Mouse (Mus musculus) gastrocnemius, postnatal 36 days (tissue): ENCODE data around the gene Arsa. TPM values are rescaled to one million over a fixed set of nuclear protein-coding genes. Genes with fewer than 3 reads are reported as not detected.

Experiments used
- DNase-seq, 2 experiments: peaks; one replicate each; pipeline ENCODE4 v3.0.0; 2022
- intact Hi-C: fragments of 180-260 bp; cut with DNase I; formaldehyde crosslinking; loops from one replicate; pipeline ENCODE4 v1.15.1; 2025
- long read RNA-seq, 2 experiments: library from polyadenylated mRNA; stranded (forward); transcript quantifications; one replicate each; pipeline ENCODE4 v2.0.0; 2021
- total RNA-seq, 2 experiments: library from RNA; stranded (reverse); gene quantifications; 2 replicates each; pipeline ENCODE4 v1.2.3; 2021

The Arsa gene
- 1 to 10 TPM; 3.0 to 3.8 TPM for total RNA-seq
- long read RNA-seq, experiment 1, partial matches to known transcripts = 2 of 3 reads
- long read RNA-seq, experiment 1, other reads (novel, unspliced or antisense) = 1 of 3 reads
- long read RNA-seq, experiment 2 = 0 reads

DNA sequence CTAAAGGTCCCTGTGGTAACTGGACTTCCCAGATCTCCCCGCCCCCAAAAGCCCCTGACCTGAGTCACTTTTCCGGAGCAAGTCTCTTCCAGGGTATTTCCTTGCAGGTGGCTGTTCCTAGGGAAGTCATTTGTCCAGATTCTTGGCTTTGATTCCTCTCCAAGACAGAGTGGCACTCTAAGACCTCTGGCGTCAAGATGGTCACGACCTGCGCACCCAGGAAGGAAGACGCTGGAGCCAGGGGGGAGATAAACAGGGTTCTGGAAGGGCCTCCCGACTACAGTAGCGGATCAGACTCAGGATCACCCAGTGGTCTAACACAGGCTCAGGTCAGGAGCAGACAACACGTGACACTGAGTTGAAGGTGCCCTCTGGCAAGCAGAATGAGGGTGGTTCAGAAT, at the start of gene Arsa:
TSS of gene Arsa (minus strand) at position 335 of the 401 bp plus-strand sequence.
- no peak for DNase-seq
- intact Hi-C loops = no loop called here

DNA sequence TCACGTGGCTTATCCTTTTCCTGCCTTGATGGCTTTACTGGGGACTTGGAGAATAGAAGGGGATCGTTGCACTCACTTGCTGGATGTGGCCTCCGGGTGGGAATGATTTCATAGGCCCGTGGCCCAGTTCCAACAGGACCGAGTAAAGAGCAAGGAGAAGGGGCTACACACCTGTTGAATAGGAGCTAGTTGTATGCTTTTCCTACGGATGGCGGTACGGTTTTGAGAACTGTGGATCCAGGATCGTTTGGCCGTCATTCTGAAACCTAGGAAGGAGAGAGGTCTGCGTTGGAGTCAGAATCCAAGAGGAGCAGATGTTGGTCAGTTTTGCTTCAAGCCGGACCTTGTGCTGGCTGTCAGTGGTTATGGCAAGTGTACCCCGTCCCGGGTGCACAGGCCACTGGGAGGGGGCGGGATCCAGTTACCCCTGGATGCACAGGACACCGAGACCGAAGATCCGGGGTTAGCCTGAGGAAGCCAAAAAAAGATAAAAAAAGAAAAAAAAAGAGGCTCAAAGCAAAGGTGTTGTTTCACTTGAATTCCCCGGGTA, 49.6 kb upstream of the Arsa start:
- intact Hi-C loops = no loop called here
- DNase-seq = no peak

DNA sequence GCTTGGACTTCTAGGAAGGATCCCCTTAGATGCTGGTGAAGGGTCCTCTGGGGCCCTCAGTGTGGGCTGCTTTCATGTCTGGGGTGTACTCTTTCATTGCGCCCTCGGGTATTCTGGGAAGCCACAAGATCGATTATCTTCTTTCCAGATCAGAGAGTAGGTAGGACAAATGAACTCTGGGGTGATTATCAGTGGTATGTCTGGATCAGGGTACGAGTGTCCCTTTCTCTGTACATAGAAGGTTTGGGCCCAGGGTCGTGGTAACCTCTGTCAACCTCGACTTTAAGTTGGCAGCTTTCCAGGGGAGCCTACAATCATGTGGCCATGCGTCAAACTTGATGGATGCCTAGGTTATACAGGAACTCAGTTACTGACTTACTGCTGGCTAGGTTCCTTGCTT, 48.7 kb upstream of the Arsa start:
- no peak for DNase-seq
- intact Hi-C loops = no loop called here

DNA sequence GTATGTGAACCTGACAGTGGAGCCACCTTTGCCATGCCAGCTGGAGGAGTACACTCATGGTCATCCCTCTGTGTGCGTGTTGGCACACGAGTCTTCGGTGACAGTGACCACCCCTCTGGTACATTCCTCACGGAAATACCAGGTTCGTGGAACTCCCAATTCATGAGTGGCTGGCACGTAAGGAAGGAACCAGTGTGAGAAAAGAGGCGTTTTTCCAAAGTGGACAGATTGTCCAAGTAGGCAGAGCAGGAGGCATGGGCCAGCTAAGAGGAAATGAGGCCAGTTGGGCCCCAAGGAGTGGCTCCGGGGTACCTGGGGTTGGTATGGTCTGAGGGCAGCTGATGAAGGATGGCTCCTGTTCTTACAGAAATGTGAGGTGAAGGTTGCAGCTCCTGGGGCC, 48.2 kb upstream of the Arsa start:
- intact Hi-C loops = no loop called here
- no peak for DNase-seq

DNA sequence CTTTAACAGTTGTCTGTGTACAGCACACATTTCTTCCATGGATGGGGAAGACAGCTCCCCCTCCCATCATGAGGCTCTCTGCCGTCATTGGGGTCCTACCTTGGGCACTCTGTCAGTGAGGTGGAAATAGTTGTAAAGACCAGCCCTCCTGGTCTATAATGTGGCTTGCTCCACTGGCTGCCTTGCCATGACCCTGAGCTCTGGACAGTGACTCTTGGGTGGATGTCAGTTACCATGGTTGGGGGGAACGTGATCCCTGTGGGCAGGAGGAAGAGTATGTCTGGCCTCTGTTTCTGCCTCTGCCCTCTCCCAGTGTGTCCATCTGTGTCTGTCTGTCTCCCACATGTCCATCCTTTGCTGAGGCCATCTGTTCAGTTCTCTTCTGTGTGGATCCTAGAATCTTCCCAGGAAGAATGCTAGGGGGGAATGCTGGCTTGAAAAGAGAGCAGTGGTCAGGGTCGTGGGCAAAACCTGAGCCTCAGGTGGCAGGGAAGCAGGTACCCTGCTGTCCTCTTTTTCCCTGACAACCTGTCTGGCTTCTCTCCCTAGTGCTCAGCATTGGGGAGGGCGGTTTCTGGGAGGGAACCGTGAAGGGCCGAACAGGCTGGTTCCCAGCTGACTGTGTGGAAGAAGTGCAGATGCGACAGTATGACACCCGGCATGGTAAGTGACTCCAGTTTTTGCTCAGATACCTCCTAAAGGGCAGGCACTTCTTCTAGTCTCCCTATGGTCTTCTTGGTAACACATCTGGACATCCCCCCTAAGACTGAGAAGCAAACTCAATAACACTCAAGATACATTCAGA, 47.6 kb upstream of the Arsa start:
- no peak for DNase-seq
- intact Hi-C loops = no loop called here

DNA sequence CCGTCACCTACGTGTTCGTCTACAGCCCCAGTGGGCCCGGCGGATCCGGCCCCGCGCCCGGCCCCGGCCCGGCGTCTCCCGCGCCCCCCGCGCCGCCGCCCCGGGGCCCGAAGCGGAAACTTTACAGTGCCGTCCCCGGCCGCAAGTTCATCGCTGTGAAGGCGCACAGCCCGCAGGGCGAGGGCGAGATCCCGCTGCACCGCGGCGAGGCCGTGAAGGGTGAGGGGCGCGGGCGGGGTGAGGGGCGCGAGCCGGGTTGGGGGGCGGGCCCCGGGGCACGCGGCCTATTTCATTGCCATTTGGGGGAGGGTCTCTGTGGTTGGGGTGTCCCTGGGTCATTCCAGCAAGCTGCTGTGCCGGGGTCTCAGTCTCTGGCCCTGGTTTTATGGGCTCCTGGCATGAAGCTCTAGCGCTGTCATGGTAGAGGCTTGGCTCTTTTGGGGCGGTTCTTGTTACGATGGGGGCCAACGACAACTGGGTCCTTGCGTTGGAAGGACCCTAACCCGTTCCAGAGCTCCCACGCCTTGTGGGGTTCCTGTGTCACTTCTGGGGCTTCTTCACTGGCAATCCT, 46.9 kb upstream of the Arsa start:
- intact Hi-C loops = no loop called here
- DNase-seq = no peak

DNA sequence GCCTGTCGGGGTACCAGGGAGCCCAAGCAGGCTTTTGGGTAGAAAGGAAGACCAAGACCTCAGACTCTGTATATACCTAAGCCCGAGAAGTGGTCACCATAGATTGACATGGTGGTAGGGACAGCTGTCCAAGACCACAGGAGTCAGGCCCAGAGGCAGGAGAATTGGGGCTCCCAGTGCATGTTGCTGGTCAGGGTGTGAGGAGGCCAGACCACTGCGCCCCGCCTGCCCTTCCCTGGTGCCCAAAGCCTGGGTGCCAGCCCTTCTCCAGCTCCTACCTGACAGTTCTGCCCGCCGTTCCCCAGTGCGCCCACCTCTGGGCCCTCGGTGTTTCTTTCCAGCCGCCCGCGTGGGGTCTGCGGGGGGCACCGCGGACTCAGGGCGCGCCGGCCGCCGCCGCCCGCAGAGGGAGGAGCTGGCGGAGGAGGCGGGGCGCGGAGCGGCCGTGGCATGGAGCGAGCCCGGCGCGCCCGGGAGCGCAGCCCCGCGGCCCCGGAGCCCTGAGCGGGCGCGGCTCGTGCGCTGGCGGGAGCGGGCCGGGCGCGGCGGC, 46.1 kb upstream of the Arsa start:
- no peak for DNase-seq
- intact Hi-C loops = no loop called here

DNA sequence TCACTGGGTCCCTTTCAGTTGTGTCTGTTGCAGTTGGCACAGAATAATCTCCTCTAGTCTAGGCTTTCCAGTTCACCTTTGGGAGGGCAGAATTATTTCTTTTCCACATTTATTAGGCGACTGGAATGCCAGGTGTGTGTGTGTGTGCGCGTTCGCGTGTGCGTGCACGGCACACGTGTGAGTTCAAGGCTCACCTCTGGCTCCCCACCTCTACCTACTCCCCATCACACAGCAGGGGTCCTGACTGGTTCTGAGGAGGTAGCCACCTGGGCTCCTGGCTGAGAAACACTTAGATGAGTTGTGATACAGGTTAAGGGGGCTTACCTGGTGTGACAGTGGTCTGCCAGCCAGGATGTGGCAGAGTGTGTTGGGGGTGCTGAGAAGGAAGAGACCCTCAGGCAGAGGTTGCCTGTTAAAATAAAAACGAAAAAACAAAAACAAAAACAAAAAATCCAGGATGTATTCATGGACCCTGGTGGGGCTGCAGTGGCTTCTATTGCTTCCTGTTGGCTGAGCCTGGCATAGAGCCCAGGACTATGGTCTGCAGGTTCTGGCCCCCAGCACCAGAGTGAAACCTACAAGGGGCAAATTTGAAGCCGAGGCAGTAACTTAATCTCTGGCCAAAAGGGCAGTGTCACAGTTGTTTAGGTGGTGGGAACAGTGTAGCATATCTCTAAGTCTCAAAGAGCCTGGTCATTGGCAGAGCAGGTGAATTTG, 45.5 kb upstream of the Arsa start:
- intact Hi-C loops = no loop called here
- no peak for DNase-seq

DNA sequence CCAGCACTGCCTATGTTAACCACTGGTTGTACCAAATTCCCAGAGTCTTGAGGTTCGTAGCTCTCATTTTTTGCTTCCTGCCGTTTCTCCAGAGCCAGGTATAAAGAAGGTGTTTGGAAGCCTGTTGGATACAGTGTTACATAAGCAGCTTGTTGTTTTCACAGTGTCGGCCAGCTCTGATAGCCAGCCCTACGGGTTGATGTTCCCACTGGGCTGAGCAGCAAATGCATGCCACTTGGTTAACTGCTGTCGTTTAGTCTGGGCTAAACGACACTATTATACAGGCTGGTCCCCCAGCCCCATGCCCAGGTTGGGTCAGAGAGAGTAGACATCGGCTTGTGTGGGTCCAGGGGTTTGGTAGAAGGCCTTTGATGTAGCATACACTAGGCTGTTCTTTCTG, 44.7 kb upstream of the Arsa start:
- intact Hi-C loops = no loop called here
- DNase-seq = no peak

DNA sequence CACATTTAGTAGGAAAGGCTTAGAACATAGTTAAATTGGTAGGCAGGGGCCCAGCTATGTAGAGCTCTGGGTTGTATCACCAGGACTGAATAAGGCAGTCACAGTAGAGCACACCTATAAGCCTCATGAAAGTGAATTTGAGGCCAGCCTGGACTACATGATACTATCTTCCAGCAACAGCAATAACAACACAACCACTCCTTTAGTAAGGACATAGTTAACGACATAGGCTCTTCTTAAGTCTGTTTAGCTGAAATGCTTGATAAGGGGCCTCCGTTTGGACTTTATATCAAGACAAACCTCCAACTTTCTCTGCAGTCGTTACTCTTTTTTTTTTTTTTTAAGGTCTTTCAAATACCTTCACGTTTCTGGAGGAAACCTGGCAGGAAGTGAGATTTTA, 35.5 kb upstream of the Arsa start:
- intact Hi-C loops = no loop called here

DNA sequence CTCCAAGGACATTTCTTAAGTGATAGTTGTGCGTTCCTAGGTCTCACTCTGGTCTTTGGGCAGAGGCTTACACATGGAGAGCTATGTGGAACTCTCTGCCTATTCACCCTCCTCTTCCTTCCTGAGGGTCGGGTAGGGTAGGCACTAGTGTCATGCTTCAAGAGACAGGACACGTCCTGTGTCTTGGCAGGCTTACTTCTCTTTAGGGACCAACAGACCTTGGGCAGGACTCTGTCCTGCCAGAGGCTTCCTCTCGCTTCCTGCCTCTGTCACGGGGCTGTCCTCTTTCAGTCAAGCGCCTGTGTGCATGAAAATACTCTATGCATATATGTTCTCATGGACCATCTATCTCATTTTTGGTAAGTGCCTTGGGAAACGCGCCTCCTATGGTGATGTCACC, 30.5 kb upstream of the Arsa start:
- DNase-seq = no peak
- intact Hi-C loops = no loop called here

More for the DNA sequence above, 35.5 kb upstream of the Arsa start:
- DNase-seq = no peak

DNA sequence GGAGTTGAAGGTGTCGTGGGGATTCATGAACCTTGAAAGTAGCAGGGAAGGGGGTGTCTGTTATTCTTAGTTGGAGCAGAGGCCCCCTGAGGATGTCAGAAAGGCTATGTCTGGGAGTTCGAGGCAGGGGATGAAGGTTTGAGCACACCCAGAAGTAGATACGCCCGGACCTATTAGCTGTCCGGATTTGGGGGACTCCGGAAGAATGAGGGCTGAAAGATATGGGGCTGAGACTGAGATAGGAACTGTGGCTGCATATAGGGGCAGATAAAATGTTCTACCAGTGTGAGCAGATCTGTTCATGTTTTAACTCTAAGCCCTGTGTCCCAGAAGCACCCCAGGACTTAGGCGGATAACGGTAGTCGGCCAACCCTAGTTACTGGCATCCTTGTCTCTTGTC, 27.6 kb upstream of the Arsa start:
- intact Hi-C loops = no loop called here
- DNase-seq = no peak

DNA sequence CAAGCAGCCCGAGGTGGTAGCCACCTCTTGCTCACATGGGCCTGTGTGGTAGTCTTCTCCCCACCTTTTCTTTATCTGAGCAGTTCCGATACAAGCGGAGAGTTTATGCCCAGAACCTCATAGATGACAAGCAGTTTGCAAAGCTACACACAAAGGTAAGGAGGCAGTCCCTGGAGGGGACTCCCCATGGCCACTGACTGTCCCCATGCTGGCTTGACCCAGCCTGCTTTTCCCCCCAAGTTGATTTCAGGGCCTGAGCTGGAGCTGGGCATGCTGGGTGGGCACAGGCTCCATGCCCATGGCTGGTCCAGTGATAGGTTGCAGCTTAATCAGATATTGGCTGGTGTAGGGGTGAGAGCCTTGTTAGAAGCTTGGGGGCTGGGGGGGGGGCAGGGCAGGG, 24.1 kb upstream of the Arsa start:
- no peak for DNase-seq
- intact Hi-C loops = no loop called here

DNA sequence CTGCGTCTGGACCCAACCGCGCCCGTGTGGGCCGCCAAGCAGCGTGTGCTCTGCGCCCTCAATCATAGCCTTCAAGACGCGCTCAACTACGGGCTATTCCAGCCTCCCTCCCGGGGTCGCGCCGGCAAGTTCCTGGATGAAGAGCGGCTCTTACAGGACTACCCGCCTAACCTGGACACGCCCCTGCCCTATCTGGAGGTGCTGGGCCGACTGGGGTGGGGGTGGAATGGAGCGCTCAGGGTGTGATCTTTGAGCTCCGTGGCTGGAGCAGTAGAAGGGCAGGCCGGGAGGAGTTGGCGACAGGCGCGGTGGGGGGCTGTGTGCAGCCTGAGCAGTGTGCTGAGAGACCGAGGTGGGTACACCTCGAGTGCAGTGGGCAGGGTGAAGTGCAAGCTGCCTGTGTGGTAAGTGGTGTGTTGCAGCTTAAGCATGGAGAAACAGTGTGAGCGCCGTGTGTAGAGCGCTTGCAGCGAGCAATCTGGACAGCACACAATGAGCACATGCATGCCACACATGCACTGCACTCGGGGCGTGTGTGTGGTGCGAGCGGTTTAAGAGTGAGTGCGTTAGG, 23.1 kb upstream of the Arsa start:
- DNase-seq = no peak
- intact Hi-C loops = no loop called here

DNA sequence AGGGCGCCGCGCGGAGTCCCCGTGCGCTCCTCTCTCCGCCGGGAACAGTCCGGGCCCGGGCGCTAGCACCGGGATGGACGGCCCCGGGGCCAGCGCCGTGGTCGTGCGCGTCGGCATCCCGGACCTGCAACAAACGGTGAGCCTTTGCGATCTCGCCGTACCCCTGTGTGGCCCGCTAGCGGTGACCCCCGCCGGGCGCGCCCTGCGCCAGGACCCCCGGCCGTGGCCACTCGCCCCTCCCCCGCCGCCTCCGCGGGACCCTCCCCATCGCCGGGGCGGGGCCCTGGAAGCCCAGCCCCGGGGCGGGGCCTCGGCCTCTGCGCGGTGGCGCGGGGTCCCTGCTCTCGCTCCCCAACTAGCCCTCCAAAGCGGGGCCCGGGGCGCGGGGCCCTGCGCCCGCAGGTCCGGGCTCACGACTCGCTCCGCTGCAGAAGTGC, 22.6 kb upstream of the Arsa start:
- intact Hi-C loops = no loop called here
- DNase-seq = no peak

DNA sequence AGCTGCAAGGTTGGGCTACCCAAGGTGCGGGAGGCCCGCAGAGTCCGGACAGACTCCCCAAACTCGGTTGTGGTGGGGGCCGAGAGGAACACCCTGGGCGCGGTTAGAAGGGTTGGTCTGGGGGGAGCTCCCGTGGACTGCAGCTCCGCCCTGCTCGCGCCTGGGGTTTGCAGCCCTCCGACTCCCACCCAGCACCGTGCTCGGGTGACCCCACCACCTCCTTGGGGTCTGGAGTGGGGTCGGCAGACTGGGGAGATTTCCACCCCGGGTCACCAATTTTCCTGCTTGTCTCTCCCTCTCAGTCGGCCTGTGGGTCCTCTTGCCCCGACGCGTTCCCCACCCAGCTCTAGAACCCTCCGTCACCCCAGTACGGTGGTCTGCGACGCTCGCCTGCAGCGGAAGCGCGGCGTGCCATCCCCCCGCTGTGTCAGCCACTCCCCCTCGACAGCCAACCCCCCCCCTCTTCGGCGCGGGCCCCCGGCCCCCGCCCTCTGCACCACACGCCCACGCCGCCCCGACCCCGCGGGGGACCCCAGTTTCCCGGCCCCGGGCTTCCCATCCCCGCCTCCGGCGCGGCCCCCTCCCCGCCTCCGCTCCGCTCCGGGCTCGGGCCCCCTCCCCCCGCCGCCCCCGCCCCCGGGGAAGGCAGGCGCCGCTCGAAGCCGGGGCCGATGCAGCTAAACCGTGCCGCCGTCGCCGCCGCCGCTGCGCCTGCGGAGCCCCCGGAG, 21.9 kb upstream of the Arsa start, which contains the start of gene Shank3:
TSS of gene Shank3 (plus strand) at position 663 of the 728 bp plus-strand sequence.
- intact Hi-C loops = no loop called here

DNA sequence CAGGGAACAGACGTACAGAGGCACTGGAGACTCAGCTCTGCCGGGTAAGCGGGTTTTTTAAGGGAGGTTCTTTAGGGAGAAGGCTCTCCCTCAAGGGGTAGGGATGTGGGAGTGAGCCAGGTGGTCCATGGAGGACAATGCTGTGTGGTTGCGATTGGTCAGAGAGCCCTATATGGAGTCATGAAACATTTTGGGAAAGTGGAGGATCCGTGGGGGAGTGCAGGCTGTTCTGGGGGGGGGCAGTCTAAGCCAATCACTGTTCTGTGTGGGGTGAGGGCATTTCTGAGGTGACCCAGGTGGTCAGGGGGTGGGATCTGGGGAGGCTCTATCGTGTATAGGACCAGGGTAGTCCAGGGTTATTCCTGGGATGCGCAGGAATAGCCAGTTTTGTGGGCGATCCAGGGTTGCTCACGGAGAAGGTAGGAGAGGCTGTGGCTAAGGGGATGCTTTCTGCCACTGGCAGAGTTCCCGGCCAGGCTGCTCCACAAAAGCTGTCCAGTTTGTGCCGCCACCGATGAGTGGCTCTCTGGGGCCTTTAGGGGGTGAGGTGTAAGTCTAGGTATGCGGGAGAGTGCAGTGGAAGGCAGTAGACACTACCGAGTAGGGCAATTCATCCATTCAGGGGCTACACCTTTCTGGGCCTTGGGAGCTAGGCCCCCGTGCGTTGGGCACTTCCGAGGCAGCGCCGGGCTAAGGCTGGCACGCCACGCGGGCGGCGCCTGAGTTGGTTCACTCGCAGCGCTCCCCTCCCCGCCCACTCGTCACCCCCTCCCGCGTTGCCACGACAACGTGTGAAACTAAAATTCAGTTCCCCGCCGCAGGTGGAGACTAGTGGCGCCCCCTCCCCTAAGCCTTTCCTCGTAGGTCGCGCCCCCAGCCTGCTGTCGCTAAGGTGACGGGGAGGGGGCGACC, 21.1 kb upstream of the Arsa start:
- intact Hi-C loops = no loop called here
- no peak for DNase-seq

More for the DNA sequence above, 21.9 kb upstream of the Arsa start, which contains the start of gene Shank3:
- DNase-seq = no peak

DNA sequence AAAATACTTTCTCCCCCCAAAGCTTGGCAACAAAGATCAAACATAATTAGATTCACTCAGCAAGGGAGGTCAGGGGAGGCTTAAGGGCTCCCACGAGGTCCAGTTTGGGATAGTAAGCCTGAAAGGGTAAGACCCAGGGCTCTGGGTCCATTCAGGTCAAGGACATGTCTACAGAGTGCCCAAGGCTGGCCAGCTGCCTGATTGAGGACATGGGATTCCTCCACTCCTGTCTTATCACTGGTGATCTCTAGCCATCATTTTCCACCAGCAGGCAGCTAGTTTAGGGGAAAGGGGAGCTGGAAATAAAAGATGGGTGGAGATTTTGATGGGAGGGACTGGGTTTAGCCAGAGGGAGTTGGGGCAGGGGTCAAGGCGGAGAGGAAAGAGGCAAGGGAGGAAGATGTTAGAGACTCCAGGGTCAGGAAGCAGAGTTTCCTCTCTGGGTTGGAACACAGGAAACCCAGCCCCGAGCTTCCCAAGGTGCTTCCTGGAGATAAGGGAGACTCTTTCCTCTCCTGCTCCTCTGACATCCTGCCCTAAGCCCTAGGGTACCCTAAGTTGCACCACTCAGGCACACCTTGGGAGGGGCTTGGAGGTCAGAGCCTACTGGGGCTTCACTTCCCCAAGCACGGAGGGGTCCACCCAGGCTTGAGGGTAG, 20.3 kb upstream of the Arsa start:
- intact Hi-C loops = no loop called here
- peak in 1 of 2 experiments; percentile 27 for DNase-seq
